ENCODE assay signal across 26 mouse cellular contexts in the genomic region with DNA sequence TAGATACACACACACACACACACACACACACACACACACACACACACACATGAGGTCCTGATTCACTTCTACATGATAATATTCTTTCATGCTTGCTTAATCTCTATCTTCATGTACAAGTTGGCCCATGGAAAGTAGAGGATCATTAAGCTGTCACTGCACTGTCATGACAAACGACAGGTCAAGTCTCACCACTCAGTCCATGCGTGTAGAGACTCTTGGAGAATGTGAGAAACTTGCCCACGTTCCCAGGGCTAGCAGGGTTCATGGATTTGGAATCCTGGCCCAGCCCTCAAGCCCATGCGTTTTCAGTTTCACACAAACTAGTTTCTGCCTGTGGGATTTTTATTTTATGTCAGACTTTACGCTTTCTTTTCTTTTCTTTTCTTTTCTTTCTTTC.
DNase-seq lines count a peak whose midpoint lies in the region; ATAC-seq and TF ChIP-seq lines count a peak whose summit lies in the region.
"Had no signal": no experiment of that assay in that cellular context is flagged by ENCODE, and none has a peak within 500 bp of the region (broad histone marks: within the 10 kb centered on the region; RNA-seq: fewer than 3 reads in every experiment).

No protein-coding gene starts in this region.

- no peak for DNase-seq in kidney, adult 2 months
- DNase-seq in kidney, postnatal 10 days = peak; percentile 10
- no peak for DNase-seq in kidney, adult 9 months
- peak; percentile 17 for DNase-seq in lung, embryonic 14.5 days
- DNase-seq in lung, postnatal 10 days = no peak
- peak; percentile 31 for DNase-seq in mesoderm, embryonic 11.5 days (ENCODE audit: low read depth, low spot score)
- DNase-seq: adrenal gland, postnatal 10 days; adrenal gland, postnatal 36 days; B cell, adult 2 months; cerebellum, adult 18-20 months; cerebellum, adult 9-10 months; cerebellum, postnatal 14 days; gastrocnemius, postnatal 10 days; gastrocnemius, postnatal 36 days; heart, adult 2 months; heart, postnatal 14 days; heart, postnatal 4 days had no signal

- peak; percentile 91 for ATAC-seq in kidney, embryonic 15.5 days (replicated peaks; ENCODE audit: low FRiP score)
- ATAC-seq in lung, embryonic 14.5 days (ENCODE audit: insufficient read depth) = no peak; the same call in 1 of the 2 replicates
- ATAC-seq: forebrain, embryonic 13.5 days; forebrain, embryonic 16.5 days; Patski had no signal

- no peak for TF ChIP-seq CTCF in kidney, adult 2 months (conservative IDR thresholded peaks at IDR 0.05; ENCODE audit: insufficient read depth, insufficient read length, low read depth, low read length)
- no peak for TF ChIP-seq CTCF in lung, embryonic 14.5 days (IDR thresholded peaks at IDR 0.05; ENCODE audit: low read depth)

- H3K27ac ChIP-seq in kidney, embryonic 15.5 days = no peak overlapping the region
- H3K27ac ChIP-seq in kidney, adult 2 months (ENCODE audit: insufficient read depth, low read depth, low read length) = no peak overlapping the region
- no peak overlapping the region for H3K27ac ChIP-seq in lung, embryonic 14.5 days (ENCODE audit: low read depth)
- H3K27ac ChIP-seq: forebrain, embryonic 10.5 days; forebrain, embryonic 13.5 days; heart, adult 2 months; heart, embryonic 10.5 days; heart, embryonic 13.5 days had no signal

- TF ChIP-seq POLR2A in kidney, adult 2 months (IDR thresholded peaks at IDR 0.05; ENCODE audit: low read depth, low read length) = no peak

- WGBS in kidney, embryonic 15.5 days = 34% methylated on average over 5 of the region's 5 CpGs
- 45% methylated on average over 5 of the region's 5 CpGs for WGBS in kidney, adult 2 months
- 46% methylated on average over 5 of the region's 5 CpGs for WGBS in lung, embryonic 14.5 days

- H3K4me3 ChIP-seq in kidney, embryonic 15.5 days (replicated peaks) = no peak overlapping the region
- H3K4me3 ChIP-seq in kidney, adult 2 months (ENCODE audit: insufficient read depth, low read depth, low read length) = no peak overlapping the region
- no peak overlapping the region for H3K4me3 ChIP-seq in lung, embryonic 14.5 days (ENCODE audit: low read depth, low read length)
- H3K4me3 ChIP-seq: forebrain, embryonic 10.5 days; forebrain, embryonic 13.5 days; heart, adult 2 months; heart, embryonic 10.5 days; heart, embryonic 13.5 days had no signal

- H3K27me3 ChIP-seq in kidney, embryonic 15.5 days = no peaks in the 10 kb centered on the region
- no peaks in the 10 kb centered on the region for H3K27me3 ChIP-seq in kidney, adult 2 months (replicated peaks; ENCODE audit: control insufficient read depth, insufficient read depth, low read length)
- H3K27me3 ChIP-seq in lung, embryonic 14.5 days (ENCODE audit: insufficient read depth, low read length) = no peaks in the 10 kb centered on the region
- H3K27me3 ChIP-seq: CH12.LX; forebrain, embryonic 13.5 days; heart, embryonic 13.5 days; Patski had no signal

- 0 out of 2 replicates have a peak, but pooled peaks cover 6% of the 10 kb centered on the region for H3K4me1 ChIP-seq in kidney, embryonic 15.5 days
- H3K4me1 ChIP-seq in kidney, adult 2 months (ENCODE audit: control insufficient read depth, insufficient read depth, low read length) = no peaks in the 10 kb centered on the region
- H3K4me1 ChIP-seq in lung, embryonic 14.5 days (ENCODE audit: insufficient read depth) = no peaks in the 10 kb centered on the region

- 0 out of 2 replicates have a peak, but pooled peaks cover 3% of the 10 kb centered on the region for H3K9me3 ChIP-seq in kidney, embryonic 15.5 days (replicated peaks)
- no peaks in the 10 kb centered on the region for H3K9me3 ChIP-seq in lung, embryonic 14.5 days (ENCODE audit: low read depth, low read length)
- H3K9me3 ChIP-seq: forebrain, embryonic 10.5 days; forebrain, embryonic 13.5 days; G1E; heart, embryonic 10.5 days; heart, embryonic 13.5 days had no signal

- no peak overlapping the region for H3K9ac ChIP-seq in kidney, embryonic 15.5 days
- no peak overlapping the region for H3K9ac ChIP-seq in lung, embryonic 14.5 days
- H3K9ac ChIP-seq: forebrain, embryonic 13.5 days; heart, embryonic 13.5 days had no signal

- H3K4me2 ChIP-seq in kidney, embryonic 15.5 days = no peak overlapping the region
- no peak overlapping the region for H3K4me2 ChIP-seq in lung, embryonic 14.5 days
- H3K4me2 ChIP-seq: forebrain, embryonic 13.5 days; heart, embryonic 13.5 days had no signal

- no peaks in the 10 kb centered on the region for H3K36me3 ChIP-seq in kidney, embryonic 15.5 days
- no peaks in the 10 kb centered on the region for H3K36me3 ChIP-seq in kidney, adult 2 months (ENCODE audit: control insufficient read depth, insufficient read depth, low read length)
- H3K36me3 ChIP-seq in lung, embryonic 14.5 days (ENCODE audit: insufficient read depth) = no peaks in the 10 kb centered on the region
- H3K36me3 ChIP-seq: forebrain, embryonic 10.5 days; G1E; heart, embryonic 10.5 days; heart, embryonic 13.5 days had no signal

Comparison
In these comparisons a context has a peak if more than half of its experiments do, and no peak if none do; other contexts are left out.
1. DNase-seq: peak in kidney, postnatal 10 days (single experiment), lung, embryonic 14.5 days (single experiment) and mesoderm, embryonic 11.5 days (single experiment); none in kidney, adult 2 months (single experiment), kidney, adult 9 months (single experiment) and lung, postnatal 10 days (single experiment).